Mouse (Mus musculus) hindbrain, postnatal 0 days (tissue): Measurements from ENCODE around the gene Atp6v0c. TPM values are rescaled to one million over a fixed set of nuclear protein-coding genes. Genes with fewer than 3 reads are reported as not detected.

Experiments used
- ATAC-seq: fragments of 200-750 bp; cut with Nextera tagmentation; 2 replicates; pipeline ENCODE4 v1.8.0; 2017; ENCODE audit warnings: mild to moderate bottlenecking, moderate TSS enrichment, moderate library complexity
- DNase-seq: peaks from one replicate; pipeline ENCODE4 v3.0.0-alpha.2; 2015; ENCODE audit warnings: low spot score
- H3K27ac ChIP-seq: fragments of 300-500 bp; sonication (generic); 2 replicates; pipeline ENCODE4 v1.5.1; 2014; ENCODE audit warnings: mild to moderate bottlenecking
- H3K27me3 ChIP-seq: fragments of 300-500 bp; sonication (generic); 2 replicates; pipeline ENCODE4 v1.6.1; 2014; ENCODE audit warnings: low read length, mixed read lengths; ENCODE audit not compliant: insufficient read depth
- H3K36me3 ChIP-seq: fragments of 300-500 bp; sonication (generic); 2 replicates; pipeline ENCODE4 v1.6.1; 2014; ENCODE audit warnings: low read length, mixed read lengths; ENCODE audit not compliant: insufficient read depth
- H3K4me1 ChIP-seq: fragments of 300-500 bp; sonication (generic); 2 replicates; pipeline ENCODE4 v1.6.1; 2014; ENCODE audit warnings: antibody characterized with exemption, low read length, mixed read lengths; ENCODE audit not compliant: insufficient read depth
- H3K4me2 ChIP-seq: fragments of 300-500 bp; sonication (generic); 2 replicates; pipeline ENCODE4 v1.6.1; 2014; ENCODE audit warnings: low read depth, mild to moderate bottlenecking, low read length, moderate library complexity, mixed read lengths
- H3K4me3 ChIP-seq: fragments of 300-500 bp; sonication (generic); 2 replicates; pipeline ENCODE4 v1.5.1; 2014; ENCODE audit warnings: low read length
- H3K9ac ChIP-seq: fragments of 300-500 bp; sonication (generic); replicated peaks from 2 replicates; pipeline ENCODE4 v1.6.1; 2014; ENCODE audit warnings: mild to moderate bottlenecking, low read length, moderate library complexity, mixed read lengths
- H3K9me3 ChIP-seq: fragments of 300-500 bp; sonication (generic); 2 replicates; pipeline ENCODE4 v1.6.1; 2016; ENCODE audit warnings: low read length, mixed read lengths
- CTCF ChIP-seq: IDR thresholded peaks from 2 replicates; pipeline ENCODE4 v1.5.1; 2016; ENCODE audit warnings: antibody characterized with exemption, control low read depth, low read depth
- WGBS: fragments of 180-500 bp; shearing (Covaris S2); extraction: QIAGEN DNeasy Blood & Tissue Kit; methylation state at CpG from one replicate; pipeline ENCODE4 v1.1.7; 2014; 5-methylcytosine and 5-hydroxymethylcytosine counted together
- polyA plus RNA-seq: library from polyadenylated mRNA; unstranded; fragments of >200 nt; fragmentation: Nextera tagmentation; extraction: Ambion mirVana; gene quantifications from 2 replicates; pipeline ENCODE4 v1.2.1, GENCODE M21; 2015
- total RNA-seq: library from RNA; depleted of rRNA; stranded (reverse); fragments of >200 nt; gene quantifications from 2 replicates; pipeline ENCODE4 v1.2.3, GENCODE M21; 2014

Atp6v0c gene
- total and polyA plus RNA-seq, 2 experiments from 2014 or later = 854 to 2,275 TPM

DNA sequence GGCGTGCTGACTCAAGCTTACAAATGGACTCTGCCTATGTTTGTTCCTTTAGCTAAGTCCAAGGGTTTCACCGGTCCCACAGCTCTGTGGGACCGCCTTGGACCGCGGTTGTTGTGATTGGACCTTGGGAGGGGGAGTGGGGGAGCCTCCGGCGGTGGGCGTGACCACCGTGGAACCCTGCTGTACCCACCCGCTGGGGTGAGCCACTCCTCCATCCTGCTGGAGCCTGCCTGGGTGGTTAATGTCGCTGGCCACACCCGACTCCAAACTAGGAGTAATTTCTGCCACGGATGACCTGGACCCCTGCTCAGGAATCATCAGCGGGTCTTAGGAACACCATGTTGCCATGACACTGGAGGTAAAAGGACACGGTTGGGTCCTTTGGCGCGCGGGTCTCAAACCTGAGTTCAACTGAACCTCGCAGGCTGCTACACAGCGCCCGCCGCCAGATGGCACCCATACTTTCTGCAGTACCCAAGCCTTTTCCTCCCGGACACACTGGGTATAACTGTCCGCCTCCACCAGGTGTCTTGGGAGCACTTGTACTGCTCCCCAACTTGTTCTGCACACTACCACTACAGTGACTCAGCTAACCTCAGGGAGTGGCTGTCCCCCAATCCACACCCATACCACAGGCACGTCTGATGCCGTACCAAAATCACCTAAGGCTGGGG lies 17.5 kb downstream of the Atp6v0c start:
- peak overlapping the region; percentile 29 for H3K4me3 ChIP-seq
- DNase-seq (peak; percentile 83), ATAC-seq (peak; percentile 90)
- H3K27me3 ChIP-seq = no peaks in the 10 kb centered on the region
- H3K27ac ChIP-seq = no peak overlapping the region
- no peaks in the 10 kb centered on the region for H3K9me3 ChIP-seq
- WGBS = 1% methylated on average over 26 of the region's 26 CpGs
- peaks cover 6% of the 10 kb centered on the region for H3K4me1 ChIP-seq
- peak overlapping the region; percentile 70 for H3K4me2 ChIP-seq
- TF ChIP-seq CTCF = peak; percentile 88
- H3K9ac ChIP-seq = peak overlapping the region; percentile 48
- H3K36me3 ChIP-seq = no peaks in the 10 kb centered on the region

DNA sequence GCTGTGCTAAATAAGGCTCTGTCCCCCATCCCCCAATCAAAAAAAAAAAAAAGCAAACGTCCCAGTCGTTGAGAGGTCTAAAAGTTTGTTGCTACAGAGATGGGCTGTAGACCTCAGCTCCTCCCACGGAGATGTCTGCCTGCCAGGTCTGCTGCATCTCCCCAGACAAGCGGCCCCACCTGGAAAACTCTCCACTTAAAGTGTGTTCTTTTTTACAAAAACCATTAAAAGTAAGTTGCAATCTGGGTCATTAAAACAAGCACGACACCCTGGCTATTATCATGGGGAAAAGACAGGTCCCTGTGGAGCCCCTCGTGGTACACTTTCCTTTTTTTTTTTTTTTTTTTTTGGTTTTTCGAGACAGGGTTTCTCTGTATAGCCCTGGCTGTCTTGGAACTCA lies 18.1 kb downstream of the Atp6v0c start:
- Histone ChIP-seq H3K9me3 (no peaks in the 10 kb centered on the region), H3K4me2 (peak overlapping the region; percentile 70), H3K4me1 (peaks cover 6% of the 10 kb centered on the region), H3K9ac (no peak overlapping the region; the same call in 1 of the 2 replicates), H3K27me3 (no peaks in the 10 kb centered on the region), H3K27ac (no peak overlapping the region), H3K4me3 (peak overlapping the region; percentile 29), H3K36me3 (no peaks in the 10 kb centered on the region)
- TF ChIP-seq CTCF = no peak
- no peak for ATAC-seq
- WGBS = 14% methylated on average over 7 of the region's 7 CpGs
- DNase-seq = no peak

DNA sequence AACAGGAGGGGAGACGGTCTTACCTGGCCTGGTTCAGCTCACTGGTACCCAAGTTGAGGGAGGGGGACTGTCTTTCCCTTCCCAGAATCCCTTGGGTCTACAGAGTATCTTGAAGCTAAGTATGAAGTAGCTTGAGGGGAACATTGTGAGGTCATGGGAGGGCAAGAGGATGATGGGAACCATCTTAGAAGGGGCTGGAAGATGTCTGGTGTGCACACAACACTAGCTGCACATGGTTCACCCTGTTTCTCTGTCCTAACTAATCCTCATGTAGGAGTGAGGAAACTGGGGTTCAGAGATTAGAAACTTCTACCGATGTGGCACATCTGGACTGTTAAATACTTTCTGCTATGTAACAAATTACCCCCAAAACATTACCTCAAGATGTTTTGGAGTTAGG lies 18.7 kb downstream of the Atp6v0c start, which contains the start of gene Pdpk1:
Gene Pdpk1, minus strand, starts transcription at position 101 of the 400 bp plus-strand sequence.
- H3K9ac ChIP-seq = peak within 1 kb of the TSS; percentile 48; the same call in 1 of the 2 replicates
- WGBS = 85% methylated on average over 2 of the region's 2 CpGs

DNA sequence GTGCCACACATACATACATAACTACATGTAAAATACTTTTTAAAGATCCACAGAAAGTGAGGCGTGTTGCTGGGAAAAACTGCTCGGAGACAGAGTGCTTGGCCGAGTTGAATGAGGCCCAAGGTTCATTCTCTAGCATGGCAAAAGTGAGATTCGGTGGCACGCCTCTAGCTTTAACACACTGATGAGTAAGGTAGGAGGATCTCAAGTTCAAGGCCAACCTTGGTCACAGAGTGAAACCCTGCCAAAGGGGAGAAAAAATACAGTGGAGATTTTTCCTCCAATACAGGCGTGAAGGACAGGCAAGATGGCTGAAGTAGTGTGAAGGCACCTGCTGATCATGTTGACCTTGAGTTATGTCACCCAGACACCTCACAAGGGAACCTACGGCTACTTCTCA lies 20.1 kb downstream of the Atp6v0c start:
- no peaks in the 10 kb centered on the region for H3K27me3 ChIP-seq
- no peak overlapping the region for H3K9ac ChIP-seq
- 83% methylated on average over 7 of the region's 7 CpGs for whole genome bisulfite sequencing
- ATAC-seq (no peak), DNase-seq (no peak)
- peaks cover 6% of the 10 kb centered on the region for H3K4me1 ChIP-seq
- H3K4me2 ChIP-seq = no peak overlapping the region
- no peak overlapping the region for H3K4me3 ChIP-seq
- no peaks in the 10 kb centered on the region for H3K9me3 ChIP-seq
- no peaks in the 10 kb centered on the region for H3K36me3 ChIP-seq
- TF ChIP-seq CTCF = no peak
- H3K27ac ChIP-seq = no peak overlapping the region

More for the DNA sequence above, 18.7 kb downstream of the Atp6v0c start, which contains the start of gene Pdpk1:
- Histone ChIP-seq H3K9me3 (no peaks in the 10 kb centered on the region), H3K4me2 (peak within 1 kb of the TSS; percentile 70), H3K4me3 (peak within 1 kb of the TSS; percentile 29), H3K4me1 (peaks cover 6% of the 10 kb centered on the region), H3K27me3 (no peaks in the 10 kb centered on the region), H3K27ac (no peak within 1 kb of the TSS), H3K36me3 (no peaks in the 10 kb centered on the region)
- no peak for TF ChIP-seq CTCF
- DNase-seq = no peak
- ATAC-seq = no peak

DNA sequence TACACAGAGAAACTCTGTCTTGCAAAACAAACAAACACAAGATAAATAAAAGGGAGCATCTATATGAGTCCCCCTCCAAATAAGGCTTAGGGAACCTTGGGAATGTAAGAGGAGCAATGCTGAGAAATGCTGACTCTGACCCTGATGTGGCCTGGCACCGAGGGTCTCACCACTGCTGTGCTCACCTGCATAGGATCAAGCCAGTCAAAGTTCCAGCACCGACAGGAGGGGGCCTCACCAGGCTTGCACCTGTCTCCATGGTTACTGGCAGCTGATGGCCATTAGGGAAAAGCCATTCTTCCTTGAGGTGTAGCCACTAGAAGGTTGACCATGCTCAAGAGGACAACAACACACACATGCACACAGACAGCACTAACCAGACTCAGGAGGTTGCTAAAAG lies 26.6 kb downstream of the Atp6v0c start:
- no peaks in the 10 kb centered on the region for H3K36me3 ChIP-seq
- H3K27me3 ChIP-seq = no peaks in the 10 kb centered on the region
- H3K9ac ChIP-seq = no peak overlapping the region
- no peak overlapping the region for H3K4me2 ChIP-seq
- no peak overlapping the region for H3K27ac ChIP-seq
- WGBS = 43% methylated on average over 2 of the region's 2 CpGs
- no peak overlapping the region for H3K4me3 ChIP-seq
- peaks cover 8% of the 10 kb centered on the region; the same call in 1 of the 2 replicates for H3K4me1 ChIP-seq
- H3K9me3 ChIP-seq = no peaks in the 10 kb centered on the region
- no peak for DNase-seq
- TF ChIP-seq CTCF = no peak
- no peak for ATAC-seq

DNA sequence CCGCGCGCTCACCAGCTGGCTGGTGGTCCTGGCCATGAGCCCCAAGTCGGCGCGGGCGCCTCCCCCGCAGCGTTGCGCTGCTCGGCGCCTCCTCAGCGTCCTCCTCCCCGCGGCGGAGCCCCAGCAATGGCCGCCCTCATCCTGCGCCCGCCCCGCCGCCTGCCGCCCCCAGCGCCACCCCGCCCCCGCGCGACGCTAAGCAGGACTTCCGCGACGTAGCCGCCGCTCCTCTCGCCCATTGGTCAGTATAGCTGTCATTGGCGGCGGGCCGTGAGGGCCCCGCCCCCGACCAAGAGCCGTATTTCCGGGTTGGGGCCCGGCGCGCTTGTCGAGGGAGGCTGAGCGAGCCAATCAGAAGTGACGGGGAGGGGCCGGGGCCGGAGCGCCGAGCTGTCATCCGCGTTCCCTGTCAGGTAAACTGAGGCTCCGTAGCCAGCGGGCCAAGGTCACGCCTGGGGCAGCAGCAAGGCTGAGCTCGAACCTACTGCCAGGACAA lies 28.0 kb downstream of the Atp6v0c start:
- H3K4me2 ChIP-seq = peak overlapping the region; percentile 94
- WGBS = 0% methylated on average over 53 of the region's 57 CpGs
- DNase-seq (peak; percentile 99), ATAC-seq (peak; percentile 99)
- peak overlapping the region; percentile 97 for H3K4me3 ChIP-seq
- no peaks in the 10 kb centered on the region for H3K9me3 ChIP-seq
- no peak for TF ChIP-seq CTCF
- H3K27me3 ChIP-seq = no peaks in the 10 kb centered on the region
- peaks cover 8% of the 10 kb centered on the region; the same call in 1 of the 2 replicates for H3K4me1 ChIP-seq
- peak overlapping the region; percentile 91 for H3K27ac ChIP-seq
- peak overlapping the region; percentile 87 for H3K9ac ChIP-seq
- H3K36me3 ChIP-seq = no peaks in the 10 kb centered on the region

DNA sequence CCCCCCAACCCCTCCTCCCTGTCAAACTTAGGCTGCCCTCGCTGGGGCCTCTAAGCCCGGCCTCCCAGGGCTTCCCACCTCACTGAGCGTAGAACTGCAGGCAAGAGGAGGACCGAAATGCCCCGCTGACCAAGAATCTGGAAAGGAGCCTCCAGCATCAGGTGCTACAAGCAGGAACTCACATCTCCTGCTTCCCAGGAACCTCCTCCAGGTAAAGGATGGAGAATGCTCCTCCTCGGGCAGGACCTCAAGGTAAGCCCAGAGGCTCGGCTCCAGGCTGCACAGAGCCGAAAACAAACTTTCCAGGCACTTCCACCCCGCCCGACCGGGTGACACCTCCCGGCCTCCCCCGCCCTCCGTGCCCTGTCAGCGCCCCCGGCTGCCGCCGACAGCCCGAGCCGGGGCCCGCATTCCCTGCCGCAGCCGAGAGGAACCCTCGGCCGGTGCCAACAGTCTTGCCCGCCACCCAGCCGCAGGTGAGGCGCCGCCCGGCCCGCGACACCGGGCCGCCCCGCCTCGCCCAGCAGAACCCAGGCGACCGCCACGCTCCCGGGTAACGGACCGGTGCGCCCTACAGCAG lies 28.6 kb downstream of the Atp6v0c start:
- H3K27me3 ChIP-seq = no peaks in the 10 kb centered on the region
- DNase-seq (peak; percentile 40), ATAC-seq (no peak; the same call in 1 of the 2 replicates)
- whole genome bisulfite sequencing = 1% methylated on average over 39 of the region's 43 CpGs
- H3K36me3 ChIP-seq = no peaks in the 10 kb centered on the region
- TF ChIP-seq CTCF = no peak
- peaks cover 8% of the 10 kb centered on the region; the same call in 1 of the 2 replicates for H3K4me1 ChIP-seq
- peak overlapping the region; percentile 97 for H3K4me3 ChIP-seq
- peak overlapping the region; percentile 91 for H3K27ac ChIP-seq
- H3K9me3 ChIP-seq = no peaks in the 10 kb centered on the region
- peak overlapping the region; percentile 87 for H3K9ac ChIP-seq
- H3K4me2 ChIP-seq = peak overlapping the region; percentile 94
